Mouse (Mus musculus) liver, embryonic 14.5 days (tissue): Measurements from ENCODE around the gene Akr1d1. TPM values are rescaled to one million over a fixed set of nuclear protein-coding genes. Genes with fewer than 3 reads are reported as not detected.

Source experiments
- ATAC-seq: fragments of 200-750 bp; cut with Nextera tagmentation; 2 replicates; pipeline ENCODE4 v1.8.0; 2017; ENCODE audit warnings: moderate number of reproducible peaks, mild to moderate bottlenecking, moderate library complexity; ENCODE audit not compliant: insufficient read depth
- DNase-seq, 3 experiments: peaks; one replicate each; pipeline ENCODE4 v3.0.0-alpha.2; 2012 to 2013; ENCODE audit warnings: low read depth in 3 of 3, low spot score in 3 of 3
- H3K27ac ChIP-seq: fragments of 300-500 bp; sonication (generic); 2 replicates; pipeline ENCODE4 v1.5.1; 2014; ENCODE audit warnings: moderate library complexity, mild to moderate bottlenecking, control low read depth, inconsistent platforms
- H3K27me3 ChIP-seq: fragments of 300-500 bp; sonication (generic); 2 replicates; pipeline ENCODE4 v1.6.1; 2014; ENCODE audit warnings: mild to moderate bottlenecking, low read length, moderate library complexity; ENCODE audit not compliant: control insufficient read depth, insufficient read depth
- H3K36me3 ChIP-seq: fragments of 300-500 bp; sonication (generic); replicated peaks from 2 replicates; pipeline ENCODE4 v1.6.1; 2014; ENCODE audit warnings: low read depth; ENCODE audit not compliant: control insufficient read depth, insufficient read depth
- H3K4me1 ChIP-seq, 2 experiments: fragments of 200-500 bp in 1 of 2; fragments of 300-500 bp in 1 of 2; sonication (generic) in 1 of 2; replicated peaks; 2 replicates each; pipeline ENCODE4 v1.6.1; 2012 to 2014; ENCODE audit warnings: antibody characterized with exemption in 1 of 2, inconsistent platforms in 1 of 2, low read length in 1 of 2; ENCODE audit not compliant: control insufficient read depth in 2 of 2, insufficient read depth in 2 of 2
- H3K4me2 ChIP-seq: fragments of 300-500 bp; sonication (generic); 2 replicates; pipeline ENCODE4 v1.6.1; 2014; ENCODE audit warnings: low read depth, mild to moderate bottlenecking, control low read depth, moderate library complexity
- H3K4me3 ChIP-seq, 2 experiments: fragments of 200-500 bp in 1 of 2; fragments of 300-500 bp in 1 of 2; sonication (generic) in 1 of 2; 2 replicates each; pipeline ENCODE4 v1.5.1; 2012 to 2014; ENCODE audit warnings: low read depth in 2 of 2, low read length in 2 of 2, mild to moderate bottlenecking in 2 of 2, control low read depth in 1 of 2, inconsistent platforms in 1 of 2, moderate library complexity in 1 of 2; ENCODE audit not compliant: insufficient read depth in 1 of 2
- H3K9ac ChIP-seq: fragments of 300-500 bp; sonication (generic); replicated peaks from 2 replicates; pipeline ENCODE4 v1.6.1; 2014; ENCODE audit warnings: mild to moderate bottlenecking, control low read depth, moderate library complexity
- H3K9me3 ChIP-seq: fragments of 300-500 bp; sonication (generic); 2 replicates; pipeline ENCODE4 v1.6.1; 2016; ENCODE audit warnings: low read length, mixed read lengths; ENCODE audit not compliant: control insufficient read depth
- CTCF ChIP-seq: IDR thresholded peaks from 2 replicates; pipeline ENCODE4 v1.5.1; 2016; ENCODE audit warnings: antibody characterized with exemption, low read depth, control low read depth
- EP300 ChIP-seq: IDR thresholded peaks from 2 replicates; pipeline ENCODE4 v1.6.1; 2016; ENCODE audit warnings: antibody characterized with exemption, low read depth
- WGBS: fragments of 180-500 bp; shearing (Covaris S2); extraction: QIAGEN DNeasy Blood & Tissue Kit; methylation state at CpG from one replicate; pipeline ENCODE4 v1.1.7; 2014; ENCODE audit not compliant: insufficient replicate concordance; 5-methylcytosine and 5-hydroxymethylcytosine counted together
- polyA plus RNA-seq, 2 experiments: library from polyadenylated mRNA; depleted of rRNA in 1 of 2; stranded (reverse) in 1 of 2; unstranded in 1 of 2; fragments of >200 nt; fragmentation: Nextera tagmentation in 1 of 2; extraction: Ambion mirVana in 1 of 2; gene quantifications; 2 replicates each; pipeline versions ENCODE4 v1.2.1 to v1.2.3; 2012 to 2014

The Akr1d1 gene
- polyA plus RNA-seq, 2 experiments = 1.7 to 2.5 TPM

- TF ChIP-seq CTCF = no peak
- TF ChIP-seq EP300 = no peak
- no peaks in the 10 kb centered on the region for H3K27me3 ChIP-seq
- 35% methylated on average over 9 of the region's 9 CpGs for WGBS
- no peak for DNase-seq
- no peak overlapping the region for H3K4me2 ChIP-seq
- no peaks in the 10 kb centered on the region for H3K36me3 ChIP-seq
- no peak overlapping the region for H3K9ac ChIP-seq
- ATAC-seq = no peak
- peaks cover 3 to 5% of the 10 kb centered on the region in 2 experiments; a peak in 1 of 4 replicates for H3K4me1 ChIP-seq
- H3K9me3 ChIP-seq = no peaks in the 10 kb centered on the region
- no peak overlapping the region for H3K27ac ChIP-seq
- H3K4me3 ChIP-seq = no peak overlapping the region
These were observed 73.1 kb downstream of the Akr1d1 start for GRCm38 (mm10) chr6:37602857-37603765.

GRCm38 (mm10) chr6:37604178-37604883 lies 74.4 kb downstream of the Akr1d1 start:
- no peak for ATAC-seq
- no peak for DNase-seq
- H3K4me2 ChIP-seq = no peak overlapping the region
- WGBS = 68% methylated on average over 4 of the region's 4 CpGs
- TF ChIP-seq EP300 (no peak), CTCF (no peak)
- H3K27ac ChIP-seq = no peak overlapping the region
- H3K9ac ChIP-seq = no peak overlapping the region
- peaks cover 3 to 5% of the 10 kb centered on the region in 2 experiments; a peak in 1 of 4 replicates for H3K4me1 ChIP-seq
- H3K9me3 ChIP-seq = no peaks in the 10 kb centered on the region
- no peak overlapping the region for H3K4me3 ChIP-seq
- no peaks in the 10 kb centered on the region for H3K36me3 ChIP-seq
- H3K27me3 ChIP-seq = no peaks in the 10 kb centered on the region

GRCm38 (mm10) chr6:37604884-37605269 lies 74.9 kb downstream of the Akr1d1 start:
- H3K9me3 ChIP-seq = no peaks in the 10 kb centered on the region
- no peaks in the 10 kb centered on the region for H3K27me3 ChIP-seq
- 30% methylated on average over 5 of the region's 5 CpGs for WGBS
- H3K4me2 ChIP-seq = no peak overlapping the region
- DNase-seq (no peak), ATAC-seq (no peak)
- no peak overlapping the region for H3K4me3 ChIP-seq
- no peak overlapping the region for H3K27ac ChIP-seq
- H3K36me3 ChIP-seq = no peaks in the 10 kb centered on the region
- peaks cover 3 to 5% of the 10 kb centered on the region in 2 experiments; a peak in 1 of 4 replicates for H3K4me1 ChIP-seq
- no peak overlapping the region for H3K9ac ChIP-seq
- TF ChIP-seq CTCF (no peak), EP300 (no peak)

- ATAC-seq (no peak), DNase-seq (no peak)
- Histone ChIP-seq H3K4me2 (no peak overlapping the region), H3K9ac (no peak overlapping the region), H3K27ac (no peak overlapping the region), H3K36me3 (no peaks in the 10 kb centered on the region), H3K4me1 (peaks cover 3 to 5% of the 10 kb centered on the region in 2 experiments; a peak in 1 of 4 replicates), H3K9me3 (no peaks in the 10 kb centered on the region), H3K27me3 (no peaks in the 10 kb centered on the region), H3K4me3 (no peak overlapping the region)
- WGBS = 21% methylated on average over 3 of the region's 3 CpGs
- no peak for TF ChIP-seq CTCF
- TF ChIP-seq EP300 = no peak
These were observed 77.7 kb downstream of the Akr1d1 start for GRCm38 (mm10) chr6:37607511-37608289.
